In genomic region chr4:139233146-139233495, GRCm38 (mm10) we compare ENCODE assay signal across 11 mouse cellular contexts. TPM values are rescaled to one million over a fixed set of nuclear protein-coding genes. Genes with fewer than 3 reads are reported as not detected.
DNase-seq lines count a peak whose midpoint lies in the region; ATAC-seq and TF ChIP-seq lines count a peak whose summit lies in the region.
"Had no signal": no experiment of that assay in that cellular context is flagged by ENCODE, and none has a peak within 500 bp of the region (broad histone marks: within the 10 kb centered on the region; RNA-seq: fewer than 3 reads in every experiment).

No protein-coding gene starts in this region.

- H3K9ac ChIP-seq in intestine, embryonic 16.5 days (ENCODE audit: low read depth, low read length): 0 out of 2 replicates have a peak overlapping the region, but pooled peaks have one; percentile 7
- H3K9ac ChIP-seq in intestine, embryonic 15.5 days: no peak overlapping the region
- no peak overlapping the region for H3K9ac ChIP-seq in intestine, postnatal 0 days (ENCODE audit: low read depth, low read length)
- H3K9ac ChIP-seq: hindbrain, embryonic 15.5 days; limb, embryonic 15.5 days had no signal

- no peak overlapping the region for H3K27ac ChIP-seq in intestine, embryonic 16.5 days (ENCODE audit: low read length)
- H3K27ac ChIP-seq in intestine, embryonic 15.5 days: no peak overlapping the region
- H3K27ac ChIP-seq in intestine, postnatal 0 days (ENCODE audit: low read depth, low read length): no peak overlapping the region

- H3K4me1 ChIP-seq in intestine, embryonic 16.5 days (ENCODE audit: control insufficient read depth, insufficient read depth, low read length): peaks cover 51% of the 10 kb centered on the region
- peaks cover 57% of the 10 kb centered on the region for H3K4me1 ChIP-seq in intestine, embryonic 15.5 days (replicated peaks)
- H3K4me1 ChIP-seq in intestine, postnatal 0 days (replicated peaks; ENCODE audit: control insufficient read depth, insufficient read depth, low read length): peaks cover 5% of the 10 kb centered on the region; the same call in 1 of the 2 replicates

- no peaks in the 10 kb centered on the region for H3K36me3 ChIP-seq in intestine, embryonic 16.5 days (ENCODE audit: control insufficient read depth, insufficient read depth, low read length)
- no peaks in the 10 kb centered on the region for H3K36me3 ChIP-seq in intestine, embryonic 15.5 days
- H3K36me3 ChIP-seq in intestine, postnatal 0 days (ENCODE audit: control insufficient read depth, insufficient read depth): peaks cover 14% of the 10 kb centered on the region; the same call in 1 of the 2 replicates
- H3K36me3 ChIP-seq: hindbrain, embryonic 15.5 days had no signal

- no peak overlapping the region for H3K4me2 ChIP-seq in intestine, embryonic 16.5 days (ENCODE audit: low read depth, low read length)
- H3K4me2 ChIP-seq in intestine, embryonic 15.5 days (replicated peaks): no peak overlapping the region
- H3K4me2 ChIP-seq in intestine, postnatal 0 days (replicated peaks; ENCODE audit: low read depth): no peak overlapping the region
- H3K4me2 ChIP-seq: hindbrain, embryonic 15.5 days; limb, embryonic 15.5 days had no signal

- TF ChIP-seq CTCF in intestine, postnatal 0 days (IDR thresholded peaks at IDR 0.05; ENCODE audit: low read depth): no peak

- DNase-seq in retina, postnatal 7 days (ENCODE audit: low read depth, low spot score): peak; percentile 41
- no peak for DNase-seq in retina, postnatal 1 day
- no peak for DNase-seq in spleen, postnatal 10 days (ENCODE audit: low spot score in 2 of 2)
- no peak for DNase-seq in right cerebral cortex, adult 18-20 months
- DNase-seq in spleen, adult 18-20 months: no peak

- no peaks in the 10 kb centered on the region for H3K9me3 ChIP-seq in intestine, embryonic 16.5 days (ENCODE audit: control insufficient read depth, low read length)
- H3K9me3 ChIP-seq in intestine, embryonic 15.5 days: no peaks in the 10 kb centered on the region
- H3K9me3 ChIP-seq in intestine, postnatal 0 days (ENCODE audit: control insufficient read depth): no peaks in the 10 kb centered on the region
- H3K9me3 ChIP-seq: G1E; hindbrain, embryonic 15.5 days; limb, embryonic 15.5 days had no signal

- no peak for ATAC-seq in intestine, embryonic 16.5 days
- no peak for ATAC-seq in intestine, embryonic 15.5 days
- peak; percentile 12; the same call in 1 of the 2 replicates for ATAC-seq in intestine, postnatal 0 days

- WGBS in intestine, embryonic 16.5 days: 82% methylated on average over 7 of the region's 7 CpGs
- WGBS in intestine, embryonic 15.5 days: 80% methylated on average over 7 of the region's 7 CpGs
- WGBS in intestine, postnatal 0 days: 82% methylated on average over 7 of the region's 7 CpGs

- H3K27me3 ChIP-seq in intestine, embryonic 16.5 days (replicated peaks; ENCODE audit: control insufficient read depth, insufficient read depth, low read length): no peaks in the 10 kb centered on the region
- H3K27me3 ChIP-seq in intestine, embryonic 15.5 days (replicated peaks): no peaks in the 10 kb centered on the region
- no peaks in the 10 kb centered on the region for H3K27me3 ChIP-seq in intestine, postnatal 0 days (replicated peaks; ENCODE audit: control insufficient read depth, insufficient read depth, low read length)
- H3K27me3 ChIP-seq: hindbrain, embryonic 15.5 days; limb, embryonic 15.5 days had no signal

- no peak overlapping the region for H3K4me3 ChIP-seq in intestine, embryonic 16.5 days (ENCODE audit: low read length)
- no peak overlapping the region for H3K4me3 ChIP-seq in intestine, embryonic 15.5 days (replicated peaks)
- no peak overlapping the region for H3K4me3 ChIP-seq in intestine, postnatal 0 days (ENCODE audit: low read depth, low read length)
- H3K4me3 ChIP-seq: hindbrain, embryonic 15.5 days; limb, embryonic 15.5 days had no signal

RNA-seq across cellular contexts. Expression of gene Capzb, which starts 40.4 kb away (rescaled TPM):
- polyA plus RNA-seq in intestine, embryonic 16.5 days (2015; fragmentation: Nextera tagmentation; extraction: Ambion mirVana): 440 and 454 TPM in 2 replicates
- 410 and 425 TPM in 2 replicates for polyA plus RNA-seq in intestine, embryonic 15.5 days (2015; fragmentation: Nextera tagmentation; extraction: Ambion mirVana)
- 299 and 306 TPM in 2 replicates for polyA plus RNA-seq in intestine, postnatal 0 days (2015; fragmentation: Nextera tagmentation; extraction: Ambion mirVana)
